Mouse (Mus musculus) fibroblast of lung, adult 2 months (primary cell): ENCODE measurements around the gene Ldlrad3.

Experiments used
- DNase-seq: peaks from one replicate; pipeline ENCODE4 v3.0.0-alpha.2; 2011; ENCODE audit warnings: low read depth

Ldlrad3 gene

GRCm38 (mm10) chr2:102185069-102185950, 875 bp downstream of the Ldlrad3 start:
- no peak for DNase-seq

DNA sequence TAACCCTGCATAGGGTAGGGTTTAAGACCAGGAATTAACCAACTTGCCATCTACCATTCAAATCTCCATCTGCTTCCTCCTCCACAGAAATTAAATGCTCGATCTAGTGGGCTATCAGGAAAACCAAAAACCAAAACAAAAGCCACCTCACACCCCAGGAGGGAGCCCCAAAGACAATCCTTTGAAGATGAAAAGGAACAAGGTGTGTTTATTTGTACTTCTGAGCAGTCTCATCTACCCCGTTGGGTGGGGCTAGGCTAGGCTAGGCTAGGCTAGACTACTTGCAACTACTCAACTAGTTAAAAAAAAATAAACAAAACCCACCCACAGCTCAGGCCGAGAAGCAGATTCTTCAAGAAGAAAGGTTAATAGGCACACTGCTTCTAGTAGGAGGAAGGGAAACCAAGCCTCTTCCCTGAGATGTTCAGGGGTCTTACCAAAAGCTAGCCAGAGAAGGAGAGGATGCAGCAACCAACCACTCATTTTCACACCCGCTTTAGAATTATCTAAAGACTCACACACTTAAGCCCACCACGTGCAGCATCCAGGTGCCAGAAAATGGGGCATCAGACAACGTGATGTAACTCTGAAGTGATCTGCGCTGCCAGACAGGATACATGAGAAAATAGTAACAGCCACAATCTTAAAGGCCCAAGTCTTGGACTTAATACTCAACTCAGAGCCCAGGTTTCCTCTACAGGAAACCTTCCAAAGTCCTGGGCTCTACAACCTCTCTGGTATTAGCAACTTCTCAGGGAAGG, 2.3 kb downstream of the Ldlrad3 start:
- no peak for DNase-seq

GRCm38 (mm10) chr2:102181459-102181858, 4.7 kb downstream of the Ldlrad3 start:
- DNase-seq = no peak

- no peak for DNase-seq
These were observed 9.8 kb downstream of the Ldlrad3 start for GRCm38 (mm10) chr2:102176434-102176772.

GRCm38 (mm10) chr2:102175741-102176433, 10.3 kb downstream of the Ldlrad3 start:
- DNase-seq = no peak

- no peak for DNase-seq
These were observed 13.7 kb downstream of the Ldlrad3 start for GRCm38 (mm10) chr2:102172458-102172857.

DNA sequence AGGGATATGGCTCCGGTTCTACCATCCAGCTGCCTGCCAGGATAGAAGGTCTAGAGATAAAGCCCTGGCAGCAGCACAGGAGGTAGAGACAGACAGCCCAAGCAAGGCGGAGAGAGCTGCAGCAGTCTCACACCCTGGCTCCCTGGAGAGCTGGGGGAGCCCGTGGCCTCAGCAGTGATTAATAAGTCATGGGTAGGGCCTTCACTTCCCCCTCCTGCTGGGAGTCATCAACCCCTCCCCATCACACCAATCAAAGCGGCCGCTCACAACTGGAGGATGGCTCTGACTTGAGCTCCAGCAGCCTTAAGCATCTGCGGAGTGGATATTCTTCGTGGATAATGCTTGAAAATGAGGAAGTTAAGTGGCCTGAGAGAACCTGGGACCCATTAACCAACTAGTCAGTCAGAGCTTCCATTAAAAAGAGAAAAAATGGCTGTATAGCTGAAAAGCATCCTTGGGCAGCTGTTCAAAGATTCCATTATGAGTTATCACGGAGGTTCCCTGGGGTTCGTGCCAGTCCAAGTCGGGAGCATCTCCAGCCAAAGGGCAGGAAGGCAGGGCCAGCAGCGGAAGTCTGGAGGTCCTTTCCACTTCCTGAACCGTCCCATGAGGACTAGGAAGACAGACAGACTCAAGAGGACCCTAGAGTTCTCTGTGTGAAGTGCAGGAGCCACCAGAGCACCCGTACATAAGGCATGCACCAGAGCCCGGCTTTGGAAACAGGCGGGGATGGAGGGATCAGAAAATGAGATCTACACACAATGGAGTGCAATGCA, 19.4 kb downstream of the Ldlrad3 start:
- DNase-seq = no peak

DNA sequence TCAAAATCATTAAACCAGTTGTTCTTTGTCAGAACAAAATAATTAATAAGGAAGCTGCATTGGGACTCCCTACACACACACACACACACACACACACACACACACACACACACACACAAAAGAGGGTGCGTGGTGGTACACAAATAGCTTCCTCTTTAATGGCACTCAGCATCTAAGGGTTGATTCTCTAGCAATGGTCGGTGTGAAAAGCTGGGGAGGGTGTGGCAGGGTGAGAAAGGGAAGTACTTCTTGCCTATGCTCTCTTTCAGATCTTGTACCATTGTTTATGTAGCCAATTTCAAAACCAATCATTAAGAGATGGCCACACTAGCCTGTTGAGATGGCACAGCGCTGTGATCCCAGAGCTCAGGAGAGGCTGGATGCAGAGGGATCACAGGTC, 23.1 kb downstream of the Ldlrad3 start:
- no peak for DNase-seq

DNA sequence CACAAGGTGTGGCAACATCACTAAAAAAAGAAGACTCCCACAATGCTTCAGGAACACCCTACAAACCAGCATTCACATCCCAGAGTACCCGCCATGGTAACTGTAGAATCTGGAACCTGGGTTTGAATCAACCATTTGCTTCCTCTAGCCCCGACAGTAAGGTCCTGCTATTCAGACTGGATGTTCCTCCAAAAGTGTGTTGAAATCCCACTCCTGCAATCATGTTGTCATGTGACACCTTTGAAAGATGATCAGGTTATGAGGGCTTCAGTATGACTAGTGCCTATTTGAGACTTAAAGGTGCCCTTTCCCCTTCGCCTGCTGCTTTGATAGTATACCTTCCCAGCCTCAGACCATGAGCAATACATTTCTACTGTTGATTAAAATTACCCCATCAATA, 28.6 kb downstream of the Ldlrad3 start:
- DNase-seq = no peak

GRCm38 (mm10) chr2:102157010-102157409, 29.2 kb downstream of the Ldlrad3 start:
- no peak for DNase-seq

DNA sequence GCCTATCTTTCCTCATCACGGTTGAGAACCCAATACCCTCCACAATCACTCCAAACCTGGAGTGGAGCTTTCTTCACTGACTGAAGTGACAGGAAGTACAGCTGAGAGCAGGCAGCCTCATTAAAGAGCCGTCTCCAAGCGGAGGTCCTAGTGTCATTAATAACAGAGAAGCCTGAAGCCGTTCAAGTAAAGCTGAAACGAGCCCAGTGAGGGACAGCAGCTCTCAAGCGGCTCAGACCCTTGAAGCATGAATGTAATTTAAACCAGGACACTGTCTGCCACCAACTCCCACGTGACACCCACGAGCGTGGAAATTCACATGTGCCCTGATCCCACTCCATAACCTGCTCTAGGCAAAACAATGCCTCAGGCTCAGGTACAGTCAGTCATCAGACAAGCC, 29.7 kb downstream of the Ldlrad3 start:
- no peak for DNase-seq

- no peak for DNase-seq
These were observed 30.7 kb downstream of the Ldlrad3 start for GRCm38 (mm10) chr2:102155306-102156015.

GRCm38 (mm10) chr2:102154771-102155211, 31.4 kb downstream of the Ldlrad3 start:
- DNase-seq = no peak

DNA sequence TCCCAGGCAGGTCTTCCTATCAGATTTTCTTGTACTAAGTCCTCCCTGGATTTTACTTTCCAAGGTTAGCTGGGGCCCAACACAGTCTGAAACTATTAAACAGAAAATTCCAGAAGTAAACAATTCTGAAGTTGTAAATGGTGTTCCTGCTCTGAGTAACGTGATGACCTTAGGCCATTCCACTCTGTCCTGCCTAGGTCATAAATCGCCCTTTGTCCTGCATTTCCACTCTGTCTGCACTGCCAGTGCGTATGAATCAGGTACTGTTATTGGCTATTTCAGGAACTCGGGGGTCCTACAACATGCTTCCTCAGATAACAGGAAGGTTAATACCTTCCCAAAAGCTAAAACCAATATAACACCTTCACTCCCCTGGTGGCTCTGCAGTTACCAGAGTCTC, 31.9 kb downstream of the Ldlrad3 start:
- no peak for DNase-seq

DNA sequence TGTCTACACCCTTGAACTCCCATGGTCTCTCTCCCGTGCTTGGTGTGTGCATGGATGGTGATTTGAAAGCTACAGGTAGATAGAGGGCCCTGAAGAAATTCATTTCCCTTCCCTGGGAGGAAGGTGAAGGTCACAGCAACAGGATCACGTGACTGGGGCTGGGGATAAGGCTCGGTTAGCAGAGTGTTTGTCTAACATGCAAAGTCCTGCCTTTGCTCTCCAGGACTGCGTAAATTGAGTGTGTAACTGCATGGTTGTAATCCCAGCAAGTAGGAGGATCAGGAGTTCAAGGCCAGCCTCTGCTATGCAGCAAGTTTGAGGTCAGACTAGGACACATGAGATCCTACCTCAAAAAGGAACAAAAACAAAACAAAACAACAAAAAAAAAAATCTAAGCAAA, 32.7 kb downstream of the Ldlrad3 start:
- no peak for DNase-seq

DNA sequence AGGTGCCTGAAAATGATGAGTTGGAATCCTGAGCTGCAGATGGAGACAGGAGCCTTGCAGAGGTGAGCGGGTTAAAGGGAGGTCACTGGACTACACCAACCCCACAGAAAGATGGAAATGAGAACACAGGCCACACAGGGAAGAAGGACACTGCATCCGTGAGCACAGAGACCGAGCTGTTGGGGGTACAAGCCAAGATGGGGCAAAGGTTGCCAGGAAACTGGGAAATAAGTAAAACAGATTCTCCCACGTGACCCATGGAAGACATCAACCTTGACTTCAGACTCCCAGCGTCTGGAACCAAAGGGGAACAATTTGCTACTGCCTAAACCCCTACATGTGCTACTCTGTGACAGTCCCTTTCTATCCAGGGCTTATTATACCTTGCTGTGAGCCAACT, 33.3 kb downstream of the Ldlrad3 start:
- DNase-seq = no peak

- DNase-seq = no peak
These were observed 37.1 kb downstream of the Ldlrad3 start for GRCm38 (mm10) chr2:102149058-102149457.

DNA sequence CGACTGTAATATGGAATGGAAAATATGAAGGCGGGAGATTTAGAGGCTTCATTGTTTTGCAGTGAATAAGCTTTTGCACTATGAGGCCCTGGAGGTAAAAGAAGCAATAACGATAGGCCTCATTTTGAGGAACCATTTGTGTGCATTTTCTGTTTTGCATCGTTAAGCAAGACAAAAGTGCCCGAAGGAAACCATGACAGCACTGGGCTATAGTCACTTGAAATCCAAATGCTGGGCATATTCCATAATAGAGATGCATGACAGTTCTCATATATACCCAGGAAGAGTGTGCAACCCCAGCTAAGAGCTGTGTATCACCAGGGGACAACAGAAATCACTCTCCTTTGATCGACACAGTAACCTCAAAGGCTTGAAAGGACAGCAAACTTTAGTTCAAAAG, 38.1 kb downstream of the Ldlrad3 start:
- no peak for DNase-seq

GRCm38 (mm10) chr2:102147561-102147960, 38.6 kb downstream of the Ldlrad3 start:
- DNase-seq = no peak

- no peak for DNase-seq
These were observed 39.8 kb downstream of the Ldlrad3 start for GRCm38 (mm10) chr2:102146386-102146785.

DNA sequence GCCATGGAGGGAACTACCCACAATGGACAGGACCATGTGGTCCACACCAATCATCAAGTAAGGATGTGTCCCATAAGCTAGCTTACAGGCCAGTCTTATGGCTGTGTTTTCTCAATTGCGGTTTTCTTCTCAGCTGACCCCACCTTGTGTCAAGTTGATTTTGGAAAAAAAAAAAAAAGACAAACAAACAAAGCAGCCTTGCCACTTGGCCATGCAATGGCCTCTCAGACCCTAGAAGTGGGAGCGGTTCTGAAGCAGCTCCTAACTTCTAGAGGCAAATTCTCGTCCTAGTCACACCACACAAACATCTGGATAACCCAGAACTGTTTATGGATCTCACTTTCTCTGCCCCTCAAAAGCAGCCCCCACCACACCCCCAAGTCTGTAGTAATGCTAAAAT, 41.1 kb downstream of the Ldlrad3 start:
- no peak for DNase-seq
